Mouse (Mus musculus): ENCODE measurements at regions not wholly inside any gene's neighbourhood (a gene's known extent, or its start where the extent isn't known, plus 50 kb on each side); places are given as distances from the start of the nearest gene placed in this dataset.
"Not testable (repeated sequence)": the region's sequence is repeated elsewhere in the genome, so short reads cannot be mapped to it uniquely, and the experiment has no call there.

DNA sequence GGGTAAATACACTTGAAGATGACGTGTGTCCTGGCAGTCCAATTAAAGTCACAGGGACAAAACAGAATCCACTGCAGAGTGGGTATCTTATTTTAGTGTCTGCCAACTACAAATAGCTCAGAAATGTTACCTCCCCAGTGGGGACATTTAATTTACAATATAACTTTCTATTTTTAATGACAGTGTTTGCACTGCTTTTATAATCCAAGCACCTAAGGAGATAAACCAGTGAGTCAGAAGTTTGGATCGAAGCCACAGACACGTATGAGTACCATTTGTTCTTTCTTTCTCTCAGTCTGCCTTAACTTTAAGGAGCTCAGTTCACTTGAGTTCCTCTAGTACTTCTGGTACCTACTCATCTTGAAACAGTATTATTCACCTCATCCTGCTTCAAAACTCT lies 346.1 kb upstream of the Htr2a start:
- no peak for DNase-seq (ENCODE audit: low read depth)
- TF ChIP-seq CTCF (IDR thresholded peaks at IDR 0.05; ENCODE audit: borderline replicate concordance, extremely low read depth, insufficient read depth, insufficient read length) (no peak), POLR2A (IDR thresholded peaks at IDR 0.05; ENCODE audit: borderline replicate concordance, extremely low read depth, insufficient read depth, insufficient read length, poor library complexity, severe bottlenecking) (no peak)

DNA sequence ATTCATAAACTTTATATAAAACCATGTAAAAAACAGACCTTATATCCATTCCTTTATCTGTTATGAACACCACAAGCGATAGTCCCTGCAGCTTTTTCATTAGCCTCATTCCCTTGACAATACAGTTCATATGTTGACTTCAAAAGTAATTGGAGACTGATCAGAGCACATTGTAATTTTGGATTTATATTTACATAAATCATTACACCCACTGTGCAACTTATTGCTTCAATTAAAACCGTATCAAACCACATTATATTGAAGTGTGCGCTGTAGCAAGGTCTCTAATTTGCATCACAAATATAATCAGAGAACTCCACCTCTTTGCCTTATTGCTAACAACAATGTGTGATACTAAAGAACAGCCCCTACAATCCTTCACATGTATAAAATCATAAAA lies 336.2 kb upstream of the Htr2a start:
- no peak for TF ChIP-seq POLR2A (IDR thresholded peaks at IDR 0.05; ENCODE audit: borderline replicate concordance, extremely low read depth, insufficient read depth, insufficient read length, poor library complexity, severe bottlenecking)
- no peak for TF ChIP-seq CTCF (IDR thresholded peaks at IDR 0.05; ENCODE audit: borderline replicate concordance, extremely low read depth, insufficient read depth, insufficient read length)
- peak; percentile 42 for DNase-seq (ENCODE audit: low read depth)

GRCm38 (mm10) chr14:74306717-74307307 lies 333.8 kb upstream of the Htr2a start:
- no peak for DNase-seq (ENCODE audit: low read depth)
- TF ChIP-seq CTCF (IDR thresholded peaks at IDR 0.05; ENCODE audit: borderline replicate concordance, extremely low read depth, insufficient read depth, insufficient read length) (no peak), POLR2A (IDR thresholded peaks at IDR 0.05; ENCODE audit: borderline replicate concordance, extremely low read depth, insufficient read depth, insufficient read length, poor library complexity, severe bottlenecking) (no peak)

- DNase-seq (ENCODE audit: low read depth): not testable (repeated sequence)
These were observed 331.2 kb upstream of the Htr2a start for GRCm38 (mm10) chr14:74309451-74309850.

DNA sequence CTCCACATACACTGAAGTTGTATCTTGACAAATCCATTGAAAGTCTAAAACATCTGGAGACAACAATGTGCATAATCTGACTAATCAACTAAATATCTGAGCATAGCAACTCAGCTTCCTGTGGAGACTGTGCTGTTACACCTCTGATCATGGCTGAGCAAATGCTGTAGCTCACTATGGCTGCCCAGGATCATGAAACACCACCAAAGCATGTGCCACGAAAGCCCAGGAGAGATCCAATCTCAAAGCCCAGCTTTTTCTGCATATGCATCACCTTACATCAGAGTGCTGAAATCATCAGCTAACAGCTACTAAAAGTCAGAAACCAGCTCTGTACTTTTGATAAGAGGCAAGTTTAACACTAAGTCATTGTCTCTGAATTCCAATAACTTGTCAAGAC lies 313.3 kb upstream of the Htr2a start:
- no peak for DNase-seq (ENCODE audit: low read depth)
- TF ChIP-seq CTCF (IDR thresholded peaks at IDR 0.05; ENCODE audit: borderline replicate concordance, extremely low read depth, insufficient read depth, insufficient read length): no peak
- TF ChIP-seq POLR2A (IDR thresholded peaks at IDR 0.05; ENCODE audit: borderline replicate concordance, extremely low read depth, insufficient read depth, insufficient read length, poor library complexity, severe bottlenecking): no peak

DNA sequence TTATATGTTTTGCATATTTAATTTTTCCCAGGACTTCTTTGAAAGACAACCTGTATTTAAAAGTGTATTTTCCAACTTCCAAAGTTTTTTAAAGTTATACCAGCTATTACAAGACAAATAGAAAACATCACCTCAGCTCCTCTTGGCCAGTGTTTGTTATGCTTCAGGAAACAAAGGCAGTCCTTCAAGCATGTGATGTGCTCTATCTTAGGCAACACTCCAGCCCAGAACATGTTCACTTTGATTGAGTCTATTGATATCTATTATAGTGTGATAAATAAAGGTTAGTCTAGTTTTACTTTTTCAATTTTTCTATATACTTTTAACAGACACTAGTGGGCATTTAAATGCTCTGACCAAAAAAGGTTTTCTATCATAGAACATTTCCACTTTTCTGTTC lies 289.9 kb upstream of the Htr2a start:
- no peak for DNase-seq (ENCODE audit: low read depth)
- TF ChIP-seq POLR2A (IDR thresholded peaks at IDR 0.05; ENCODE audit: borderline replicate concordance, extremely low read depth, insufficient read depth, insufficient read length, poor library complexity, severe bottlenecking) (no peak), CTCF (IDR thresholded peaks at IDR 0.05; ENCODE audit: borderline replicate concordance, extremely low read depth, insufficient read depth, insufficient read length) (no peak)

- no peak for DNase-seq (ENCODE audit: low read depth)
- peak; percentile 41; the same call in 1 of the 2 replicates for TF ChIP-seq CTCF (IDR thresholded peaks at IDR 0.05; ENCODE audit: borderline replicate concordance, extremely low read depth, insufficient read depth, insufficient read length)
- no peak for TF ChIP-seq POLR2A (IDR thresholded peaks at IDR 0.05; ENCODE audit: borderline replicate concordance, extremely low read depth, insufficient read depth, insufficient read length, poor library complexity, severe bottlenecking)
These were observed 288.4 kb upstream of the Htr2a start for GRCm38 (mm10) chr14:74352286-74352685.

- TF ChIP-seq POLR2A (IDR thresholded peaks at IDR 0.05; ENCODE audit: borderline replicate concordance, extremely low read depth, insufficient read depth, insufficient read length, poor library complexity, severe bottlenecking) (no peak), CTCF (IDR thresholded peaks at IDR 0.05; ENCODE audit: borderline replicate concordance, extremely low read depth, insufficient read depth, insufficient read length) (no peak)
- no peak for DNase-seq (ENCODE audit: low read depth)
These were observed 281.8 kb upstream of the Htr2a start for GRCm38 (mm10) chr14:74358730-74359444.

- TF ChIP-seq POLR2A (IDR thresholded peaks at IDR 0.05; ENCODE audit: borderline replicate concordance, extremely low read depth, insufficient read depth, insufficient read length, poor library complexity, severe bottlenecking) (no peak), CTCF (IDR thresholded peaks at IDR 0.05; ENCODE audit: borderline replicate concordance, extremely low read depth, insufficient read depth, insufficient read length) (no peak)
- DNase-seq (ENCODE audit: low read depth): peak; percentile 86
These were observed 280.7 kb upstream of the Htr2a start for GRCm38 (mm10) chr14:74359663-74360552.

DNA sequence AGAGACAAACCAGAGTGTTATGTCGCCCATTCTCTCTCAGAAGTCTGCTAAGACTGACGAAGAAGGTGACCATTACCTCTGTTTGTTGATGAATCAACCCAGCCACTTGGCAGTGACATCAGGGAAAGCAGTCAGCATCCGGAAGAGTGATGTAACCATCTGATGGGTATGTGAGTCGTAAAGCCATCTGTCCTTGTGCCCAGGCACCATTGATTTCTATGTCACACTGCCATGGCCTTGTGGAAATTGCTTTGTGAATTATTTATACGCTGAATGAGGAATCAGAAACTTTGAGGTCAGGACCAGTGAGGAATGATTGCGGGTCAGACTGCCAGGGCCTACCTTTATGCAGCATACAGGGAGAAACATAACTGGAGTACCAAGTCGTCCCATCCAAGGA lies 256.2 kb upstream of the Htr2a start:
- no peak for TF ChIP-seq POLR2A (IDR thresholded peaks at IDR 0.05; ENCODE audit: borderline replicate concordance, extremely low read depth, insufficient read depth, insufficient read length, poor library complexity, severe bottlenecking)
- TF ChIP-seq CTCF (IDR thresholded peaks at IDR 0.05; ENCODE audit: borderline replicate concordance, extremely low read depth, insufficient read depth, insufficient read length): no peak
- no peak for DNase-seq (ENCODE audit: low read depth)

DNA sequence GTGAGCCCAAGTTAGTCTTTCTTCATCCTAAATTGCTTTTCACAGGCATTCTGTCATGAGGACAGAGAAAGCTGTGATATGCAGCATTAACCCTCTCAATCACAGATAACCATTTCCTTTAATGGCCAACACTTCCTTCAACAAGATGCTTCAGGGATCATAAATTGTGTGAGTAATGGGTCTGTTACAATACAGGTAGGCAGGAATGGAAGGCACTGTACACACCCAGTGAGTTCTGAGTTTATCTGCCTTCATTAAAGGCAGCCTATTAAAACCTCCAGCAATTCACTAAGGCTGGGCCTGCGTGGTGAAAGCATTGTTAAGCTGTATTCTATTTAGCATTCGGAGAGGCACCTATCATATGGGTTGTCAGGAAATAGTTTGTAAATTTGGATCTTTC lies 248.2 kb upstream of the Htr2a start:
- no peak for DNase-seq (ENCODE audit: low read depth)
- TF ChIP-seq CTCF (IDR thresholded peaks at IDR 0.05; ENCODE audit: borderline replicate concordance, extremely low read depth, insufficient read depth, insufficient read length): no peak
- no peak for TF ChIP-seq POLR2A (IDR thresholded peaks at IDR 0.05; ENCODE audit: borderline replicate concordance, extremely low read depth, insufficient read depth, insufficient read length, poor library complexity, severe bottlenecking)
